Mouse (Mus musculus): ENCODE measurements around the gene Amdhd2.

DNA sequence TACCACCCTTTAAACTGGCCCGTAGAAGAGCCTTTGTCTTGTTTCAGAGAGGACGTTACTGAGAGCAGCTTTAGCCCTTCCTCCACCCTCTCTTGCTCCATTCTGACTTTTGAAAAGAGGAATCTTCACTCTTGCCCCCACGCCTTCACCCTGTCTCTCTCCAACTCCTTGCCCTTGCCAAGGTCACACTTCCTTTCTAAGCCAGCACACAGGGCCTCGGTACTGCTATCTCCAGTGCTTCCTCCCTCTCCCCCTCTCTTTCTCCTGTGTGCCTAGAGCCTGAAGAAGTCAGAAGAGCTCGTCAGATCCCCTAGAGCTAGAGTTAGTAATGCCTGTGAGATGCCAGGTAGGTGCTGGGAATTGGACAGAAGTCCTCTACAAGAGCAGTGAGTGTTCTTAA is 7.2 kb upstream of the Amdhd2 start:
- no peak for TF ChIP-seq POLR2A (IDR thresholded peaks at IDR 0.05; ENCODE audit: low read depth, low read length)
- TF ChIP-seq POLR2AphosphoS2 (IDR thresholded peaks at IDR 0.05; ENCODE audit: low read depth, low read length) = no peak
- no peak for TF ChIP-seq UBTF (IDR thresholded peaks at IDR 0.05; ENCODE audit: low read depth, low read length)
- TF ChIP-seq USF2 (conservative IDR thresholded peaks at IDR 0.05; ENCODE audit: low read depth, low read length) = no peak
- no peak for TF ChIP-seq CTCF (conservative IDR thresholded peaks at IDR 0.05 in 1 of 2, IDR thresholded peaks at IDR 0.05 in 1 of 2; ENCODE audit: low read depth in 2 of 2, low read length in 2 of 2)
- no peak for TF ChIP-seq EP300 (IDR thresholded peaks at IDR 0.05; ENCODE audit: low read length)
- no peak for TF ChIP-seq MAFK (IDR thresholded peaks at IDR 0.05; ENCODE audit: insufficient replicate concordance, low read length)
- no peak for TF ChIP-seq BHLHE40 (IDR thresholded peaks at IDR 0.05; ENCODE audit: low read depth, low read length)
- TF ChIP-seq ZNF384 (IDR thresholded peaks at IDR 0.05; ENCODE audit: low read depth, low read length) = no peak
- TF ChIP-seq MYC (IDR thresholded peaks at IDR 0.05; ENCODE audit: low read depth, low read length) = no peak
- TF ChIP-seq ZMIZ1 (IDR thresholded peaks at IDR 0.05; ENCODE audit: low read depth, low read length) = no peak
- TF ChIP-seq CHD2 (IDR thresholded peaks at IDR 0.05; ENCODE audit: low read length) = no peak
- no peak for TF ChIP-seq MEF2A (IDR thresholded peaks at IDR 0.05; ENCODE audit: borderline replicate concordance, low read depth, low read length)
